Mouse (Mus musculus) neural tube, embryonic 11.5 days (tissue): ENCODE results near the gene Cyp2d22. TPM values are rescaled to one million over a fixed set of nuclear protein-coding genes. Genes with fewer than 3 reads are reported as not detected.
"Not testable (repeated sequence)": the region's sequence is repeated elsewhere in the genome, so short reads cannot be mapped to it uniquely, and the experiment has no call there.

Source experiments
- ATAC-seq: fragments of 200-750 bp; cut with Nextera tagmentation; 2 replicates; pipeline ENCODE4 v1.8.0; 2017; ENCODE audit warnings: moderate number of reproducible peaks, mild to moderate bottlenecking, moderate TSS enrichment, moderate library complexity; ENCODE audit not compliant: insufficient read depth, low FRiP score, low TSS enrichment
- DNase-seq: peaks from one replicate; pipeline ENCODE4 v3.0.0-alpha.2; 2015; ENCODE audit warnings: low spot score
- H3K27ac ChIP-seq: fragments of 300-500 bp; sonication (generic); 2 replicates; pipeline ENCODE4 v1.5.1; 2014; ENCODE audit warnings: low read depth, mild to moderate bottlenecking, low read length
- H3K27me3 ChIP-seq: fragments of 300-500 bp; sonication (generic); 2 replicates; pipeline ENCODE4 v1.6.1; 2014; ENCODE audit warnings: mild to moderate bottlenecking, low read length, mixed read lengths; ENCODE audit not compliant: control insufficient read depth, insufficient read depth
- H3K36me3 ChIP-seq: fragments of 300-500 bp; sonication (generic); 2 replicates; pipeline ENCODE4 v1.6.1; 2014; ENCODE audit warnings: mild to moderate bottlenecking, low read length, moderate library complexity, mixed read lengths; ENCODE audit not compliant: control insufficient read depth, insufficient read depth
- H3K4me1 ChIP-seq: fragments of 300-500 bp; sonication (generic); 2 replicates; pipeline ENCODE4 v1.6.1; 2014; ENCODE audit warnings: low read length, mixed read lengths; ENCODE audit not compliant: control insufficient read depth, insufficient read depth
- H3K4me2 ChIP-seq: fragments of 300-500 bp; sonication (generic); 2 replicates; pipeline ENCODE4 v1.6.1; 2014; ENCODE audit warnings: low read depth, mild to moderate bottlenecking, moderate library complexity
- H3K4me3 ChIP-seq: fragments of 300-500 bp; sonication (generic); 2 replicates; pipeline ENCODE4 v1.5.1; 2014; ENCODE audit warnings: low read depth, low read length
- H3K9ac ChIP-seq: fragments of 300-500 bp; sonication (generic); 2 replicates; pipeline ENCODE4 v1.6.1; 2014; ENCODE audit warnings: mild to moderate bottlenecking, low read length
- H3K9me3 ChIP-seq: fragments of 300-500 bp; sonication (generic); 2 replicates; pipeline ENCODE4 v1.6.1; 2016; ENCODE audit warnings: low read length; ENCODE audit not compliant: control insufficient read depth
- WGBS: fragments of 180-500 bp; shearing (Covaris S2); extraction: QIAGEN DNeasy Blood & Tissue Kit; methylation state at CpG from one replicate; pipeline ENCODE4 v1.1.7; 2014; 5-methylcytosine and 5-hydroxymethylcytosine counted together
- polyA plus RNA-seq: library from polyadenylated mRNA; unstranded; fragments of >200 nt; fragmentation: Nextera tagmentation; extraction: Ambion mirVana; gene quantifications from 2 replicates; pipeline ENCODE4 v1.2.1, GENCODE M21; 2014

Cyp2d22 gene
- polyA plus RNA-seq, 1 experiment from 2014 or later, result 1.5 TPM

GRCm38 (mm10) chr15:82403606-82404005, 23.5 kb upstream of the Cyp2d22 start:
- H3K9ac ChIP-seq, result no peak overlapping the region
- no peaks in the 10 kb centered on the region for H3K9me3 ChIP-seq
- no peak overlapping the region for H3K4me2 ChIP-seq
- no peak for DNase-seq
- H3K27ac ChIP-seq, result no peak overlapping the region
- no peak for ATAC-seq
- H3K36me3 ChIP-seq, result no peaks in the 10 kb centered on the region
- H3K4me3 ChIP-seq, result no peak overlapping the region
- H3K27me3 ChIP-seq, result no peaks in the 10 kb centered on the region
- H3K4me1 ChIP-seq, result no peaks in the 10 kb centered on the region
- WGBS, result 93% methylated on average over 9 of the region's 9 CpGs

- H3K36me3 ChIP-seq, result no peaks in the 10 kb centered on the region
- H3K9me3 ChIP-seq, result no peaks in the 10 kb centered on the region
- no peak overlapping the region for H3K4me2 ChIP-seq
- no peak for DNase-seq
- H3K4me3 ChIP-seq, result no peak overlapping the region
- no peak overlapping the region for H3K27ac ChIP-seq
- H3K27me3 ChIP-seq, result no peaks in the 10 kb centered on the region
- no peak overlapping the region for H3K9ac ChIP-seq
- 81% methylated on average over 6 of the region's 6 CpGs for WGBS
- no peak for ATAC-seq
- no peaks in the 10 kb centered on the region for H3K4me1 ChIP-seq
Observed at GRCm38 (mm10) chr15:82402741-82403140, 22.7 kb upstream of the Cyp2d22 start.

DNA sequence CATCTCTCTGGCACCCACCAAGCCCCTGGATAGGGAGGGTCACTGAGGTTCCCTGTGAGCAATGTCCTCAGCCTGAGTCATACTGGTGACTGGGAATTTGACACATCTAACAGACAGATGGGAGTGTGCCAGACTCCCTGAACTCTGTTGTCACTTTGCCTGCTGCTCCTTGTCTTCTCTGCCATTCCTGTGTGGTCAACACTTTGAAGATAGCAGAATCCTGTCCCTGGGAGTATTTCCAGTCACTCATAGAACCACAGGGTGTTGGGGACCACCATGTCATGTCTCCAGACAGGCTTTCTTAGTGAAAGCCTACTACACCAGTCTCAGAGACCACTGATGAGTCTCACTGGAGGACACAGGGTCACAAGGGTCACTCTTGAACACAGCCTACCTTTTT, 22.0 kb upstream of the Cyp2d22 start:
- Histone ChIP-seq H3K27ac (no peak overlapping the region), H3K4me3 (no peak overlapping the region)
- no peak for ATAC-seq

GRCm38 (mm10) chr15:82401516-82401915, 21.5 kb upstream of the Cyp2d22 start:
- 25% methylated on average over 2 of the region's 2 CpGs for WGBS

More for the DNA sequence above, 22.0 kb upstream of the Cyp2d22 start:
- H3K36me3 ChIP-seq, result no peaks in the 10 kb centered on the region
- no peak overlapping the region for H3K9ac ChIP-seq
- DNase-seq, result no peak
- H3K9me3 ChIP-seq, result no peaks in the 10 kb centered on the region
- no peaks in the 10 kb centered on the region for H3K27me3 ChIP-seq
- H3K4me1 ChIP-seq, result no peaks in the 10 kb centered on the region
- H3K4me2 ChIP-seq, result no peak overlapping the region

DNA sequence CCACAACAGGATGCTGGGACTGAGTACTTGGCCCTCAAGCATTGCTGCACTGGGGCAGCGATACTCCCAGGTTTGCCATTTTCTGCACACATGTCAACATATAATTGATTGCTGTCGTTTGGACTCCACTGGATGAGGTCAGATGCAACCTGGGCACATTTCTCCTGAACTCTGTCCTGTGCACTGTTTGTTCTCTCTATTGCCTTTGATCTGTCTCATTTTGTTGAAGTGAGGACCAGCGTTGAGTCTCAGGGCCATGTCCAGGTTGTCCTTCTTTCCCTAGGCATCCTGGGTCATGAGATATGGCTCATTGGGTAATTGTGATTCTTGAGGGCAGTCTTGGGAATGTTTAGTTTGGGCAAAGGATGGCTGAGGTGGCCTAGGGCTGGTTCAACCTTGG, 15.9 kb upstream of the Cyp2d22 start:
- whole genome bisulfite sequencing, result 85% methylated on average over 3 of the region's 3 CpGs
- not testable (repeated sequence) for H3K27me3 ChIP-seq, H3K9me3 ChIP-seq, H3K9ac ChIP-seq, H3K4me3 ChIP-seq, H3K27ac ChIP-seq, ATAC-seq, H3K4me1 ChIP-seq, DNase-seq, H3K36me3 ChIP-seq, H3K4me2 ChIP-seq

More at GRCm38 (mm10) chr15:82401516-82401915, 21.5 kb upstream of the Cyp2d22 start:
- H3K4me2 ChIP-seq, result no peak overlapping the region
- H3K27ac ChIP-seq, result no peak overlapping the region
- no peak overlapping the region for H3K9ac ChIP-seq
- no peaks in the 10 kb centered on the region for H3K36me3 ChIP-seq
- DNase-seq (no peak), ATAC-seq (no peak)
- no peaks in the 10 kb centered on the region for H3K4me1 ChIP-seq
- H3K9me3 ChIP-seq, result no peaks in the 10 kb centered on the region
- H3K4me3 ChIP-seq, result no peak overlapping the region
- H3K27me3 ChIP-seq, result no peaks in the 10 kb centered on the region

DNA sequence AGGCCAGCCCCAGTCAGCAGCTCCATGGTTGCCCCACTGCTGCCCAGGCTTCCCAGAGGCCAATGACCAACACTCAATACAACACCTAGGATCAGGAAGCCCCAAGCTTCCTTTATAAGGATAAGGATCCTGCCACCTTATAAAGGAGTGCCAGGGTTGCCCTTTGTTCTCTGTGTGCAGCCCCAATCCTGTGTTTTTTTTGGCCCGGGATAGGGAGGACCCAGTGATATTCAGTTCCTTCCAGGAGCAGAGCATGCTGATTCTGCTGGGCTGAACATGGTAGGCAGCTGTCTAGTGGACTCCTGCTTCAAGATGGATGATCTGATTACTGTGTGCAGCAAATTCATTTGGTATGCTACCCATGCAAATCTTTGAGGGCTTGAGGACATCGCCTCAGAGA, 13.9 kb upstream of the Cyp2d22 start, which contains the start of gene Cyp2d11:
Cyp2d11 (minus strand) TSS at position 101 of the 400 bp plus-strand sequence.
- H3K27me3 ChIP-seq, H3K4me3 ChIP-seq, H3K27ac ChIP-seq, H3K9me3 ChIP-seq, DNase-seq, H3K36me3 ChIP-seq, H3K9ac ChIP-seq, H3K4me2 ChIP-seq, ATAC-seq, H3K4me1 ChIP-seq: not testable (repeated sequence)
- 72% methylated on average over 2 of the region's 2 CpGs for WGBS

DNA sequence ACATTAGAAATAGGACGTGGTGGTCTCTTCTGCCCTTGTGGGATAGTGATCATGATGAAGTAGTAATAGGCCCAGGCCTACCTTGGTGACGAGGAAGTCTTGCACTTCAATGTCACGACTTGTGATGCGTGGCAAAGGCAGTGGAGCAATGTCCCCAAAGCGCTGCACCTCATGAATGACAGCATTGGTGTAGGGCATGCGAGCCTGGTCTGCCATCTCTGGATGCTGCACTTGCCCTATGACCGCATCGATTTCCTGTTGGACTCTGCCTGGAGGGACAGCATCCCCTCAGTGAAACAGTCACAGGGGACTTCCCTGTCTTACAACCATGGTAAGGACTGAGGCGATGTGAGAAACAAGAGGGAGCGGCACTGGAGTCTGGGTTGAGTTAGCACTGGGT, 9.9 kb upstream of the Cyp2d22 start:
- not testable (repeated sequence) for H3K27ac ChIP-seq, H3K4me3 ChIP-seq, H3K4me1 ChIP-seq, DNase-seq, ATAC-seq, H3K27me3 ChIP-seq, H3K9me3 ChIP-seq, H3K4me2 ChIP-seq, H3K36me3 ChIP-seq, H3K9ac ChIP-seq
- 86% methylated on average over 10 of the region's 10 CpGs for WGBS

DNA sequence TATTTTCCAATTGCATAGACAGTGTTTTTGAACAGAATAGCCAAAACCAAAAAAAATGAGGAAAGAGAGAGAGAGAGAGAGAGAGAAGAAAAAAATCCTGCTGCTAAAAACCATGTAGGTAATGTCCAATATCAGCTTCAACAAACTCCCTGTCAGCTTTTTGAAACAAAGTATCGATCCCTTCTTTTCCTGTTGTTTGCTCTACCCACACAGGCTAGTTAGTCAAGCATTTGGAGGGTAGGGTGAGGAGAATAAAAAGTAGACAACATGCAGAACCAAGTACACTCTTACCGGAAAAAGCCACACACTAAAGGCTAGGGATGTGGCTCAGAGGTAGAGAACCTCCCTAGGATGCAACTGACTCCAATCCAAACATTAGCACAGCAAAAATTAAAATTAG, 5.7 kb upstream of the Cyp2d22 start:
- no peak overlapping the region for H3K27ac ChIP-seq
- H3K4me1 ChIP-seq, result no peaks in the 10 kb centered on the region
- H3K4me2 ChIP-seq, result no peak overlapping the region
- no peaks in the 10 kb centered on the region for H3K9me3 ChIP-seq
- no peak overlapping the region for H3K4me3 ChIP-seq
- DNase-seq (no peak), ATAC-seq (no peak)
- 94% methylated on average over 2 of the region's 2 CpGs for WGBS
- no peaks in the 10 kb centered on the region for H3K36me3 ChIP-seq
- no peaks in the 10 kb centered on the region for H3K27me3 ChIP-seq
- no peak overlapping the region for H3K9ac ChIP-seq

GRCm38 (mm10) chr15:82382441-82382840, 2.4 kb upstream of the Cyp2d22 start:
- Histone ChIP-seq H3K4me2 (no peak overlapping the region), H3K27ac (no peak overlapping the region), H3K36me3 (no peaks in the 10 kb centered on the region), H3K27me3 (no peaks in the 10 kb centered on the region), H3K4me3 (no peak overlapping the region), H3K4me1 (0 out of 2 replicates have a peak, but pooled peaks cover 5% of the 10 kb centered on the region), H3K9ac (no peak overlapping the region), H3K9me3 (no peaks in the 10 kb centered on the region)
- WGBS, result 90% methylated on average over 2 of the region's 2 CpGs
- ATAC-seq, result no peak
- DNase-seq, result no peak
